Mouse (Mus musculus): ENCODE results near the gene Micu1.

DNA sequence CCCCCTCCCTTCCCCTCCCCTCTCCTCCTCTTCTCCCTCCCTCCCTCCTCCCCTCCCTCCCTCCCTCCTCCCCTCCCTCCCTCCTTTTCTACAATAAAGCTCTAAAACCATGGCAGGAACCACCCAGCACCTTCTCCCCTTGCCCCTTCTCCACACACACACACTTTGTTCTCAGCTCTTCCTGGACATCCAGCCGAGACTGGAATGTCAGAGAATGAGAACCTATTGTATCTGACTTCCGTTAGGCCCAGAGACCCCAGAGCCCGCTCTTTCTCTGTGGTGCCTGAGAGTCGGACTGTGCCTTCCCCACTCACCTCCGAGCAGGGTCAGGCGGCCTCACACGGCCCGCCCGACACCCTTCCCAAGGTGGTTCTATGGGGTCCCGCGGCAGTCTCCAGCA, 166.0 kb downstream of the Micu1 start:
- TF ChIP-seq CHD2 (IDR thresholded peaks at IDR 0.05; ENCODE audit: low read depth, low read length), result no peak
- no peak for TF ChIP-seq HCFC1 (IDR thresholded peaks at IDR 0.05; ENCODE audit: borderline replicate concordance, insufficient read depth, low read length)
